Mouse (Mus musculus) liver, embryonic 14.5 days (tissue): ENCODE measurements around the gene Gpr12. TPM values are rescaled to one million over a fixed set of nuclear protein-coding genes. Genes with fewer than 3 reads are reported as not detected.
A peak's percentile ranks its signal among the peaks of the same experiment; 100 is the strongest.

Experiments used
- ATAC-seq: fragments of 200-750 bp; cut with Nextera tagmentation; 2 replicates; pipeline ENCODE4 v1.8.0; 2017; ENCODE audit warnings: moderate number of reproducible peaks, mild to moderate bottlenecking, moderate library complexity; ENCODE audit not compliant: insufficient read depth
- DNase-seq, 3 experiments: peaks; one replicate each; pipeline ENCODE4 v3.0.0-alpha.2; 2012 to 2013; ENCODE audit warnings: low read depth in 3 of 3, low spot score in 3 of 3
- H3K27ac ChIP-seq: fragments of 300-500 bp; sonication (generic); 2 replicates; pipeline ENCODE4 v1.5.1; 2014; ENCODE audit warnings: moderate library complexity, mild to moderate bottlenecking, control low read depth, inconsistent platforms
- H3K27me3 ChIP-seq: fragments of 300-500 bp; sonication (generic); 2 replicates; pipeline ENCODE4 v1.6.1; 2014; ENCODE audit warnings: mild to moderate bottlenecking, low read length, moderate library complexity; ENCODE audit not compliant: control insufficient read depth, insufficient read depth
- H3K36me3 ChIP-seq: fragments of 300-500 bp; sonication (generic); replicated peaks from 2 replicates; pipeline ENCODE4 v1.6.1; 2014; ENCODE audit warnings: low read depth; ENCODE audit not compliant: control insufficient read depth, insufficient read depth
- H3K4me1 ChIP-seq, 2 experiments: fragments of 200-500 bp in 1 of 2; fragments of 300-500 bp in 1 of 2; sonication (generic) in 1 of 2; replicated peaks; 2 replicates each; pipeline ENCODE4 v1.6.1; 2012 to 2014; ENCODE audit warnings: antibody characterized with exemption in 1 of 2, inconsistent platforms in 1 of 2, low read length in 1 of 2; ENCODE audit not compliant: control insufficient read depth in 2 of 2, insufficient read depth in 2 of 2
- H3K4me2 ChIP-seq: fragments of 300-500 bp; sonication (generic); 2 replicates; pipeline ENCODE4 v1.6.1; 2014; ENCODE audit warnings: low read depth, mild to moderate bottlenecking, control low read depth, moderate library complexity
- H3K4me3 ChIP-seq, 2 experiments: fragments of 200-500 bp in 1 of 2; fragments of 300-500 bp in 1 of 2; sonication (generic) in 1 of 2; 2 replicates each; pipeline ENCODE4 v1.5.1; 2012 to 2014; ENCODE audit warnings: low read depth in 2 of 2, low read length in 2 of 2, mild to moderate bottlenecking in 2 of 2, control low read depth in 1 of 2, inconsistent platforms in 1 of 2, moderate library complexity in 1 of 2; ENCODE audit not compliant: insufficient read depth in 1 of 2
- H3K9ac ChIP-seq: fragments of 300-500 bp; sonication (generic); replicated peaks from 2 replicates; pipeline ENCODE4 v1.6.1; 2014; ENCODE audit warnings: mild to moderate bottlenecking, control low read depth, moderate library complexity
- H3K9me3 ChIP-seq: fragments of 300-500 bp; sonication (generic); 2 replicates; pipeline ENCODE4 v1.6.1; 2016; ENCODE audit warnings: low read length, mixed read lengths; ENCODE audit not compliant: control insufficient read depth
- CTCF ChIP-seq: IDR thresholded peaks from 2 replicates; pipeline ENCODE4 v1.5.1; 2016; ENCODE audit warnings: antibody characterized with exemption, low read depth, control low read depth
- EP300 ChIP-seq: IDR thresholded peaks from 2 replicates; pipeline ENCODE4 v1.6.1; 2016; ENCODE audit warnings: antibody characterized with exemption, low read depth
- WGBS: fragments of 180-500 bp; shearing (Covaris S2); extraction: QIAGEN DNeasy Blood & Tissue Kit; methylation state at CpG from one replicate; pipeline ENCODE4 v1.1.7; 2014; ENCODE audit not compliant: insufficient replicate concordance; 5-methylcytosine and 5-hydroxymethylcytosine counted together
- polyA plus RNA-seq, 2 experiments: library from polyadenylated mRNA; depleted of rRNA in 1 of 2; stranded (reverse) in 1 of 2; unstranded in 1 of 2; fragments of >200 nt; fragmentation: Nextera tagmentation in 1 of 2; extraction: Ambion mirVana in 1 of 2; gene quantifications; 2 replicates each; pipeline versions ENCODE4 v1.2.1 to v1.2.3; 2012 to 2014

The Gpr12 gene
- polyA plus RNA-seq (2012; rRNA removed) (0.99 and 1.6 TPM in 2 replicates), polyA plus RNA-seq (2014; fragmentation: Nextera tagmentation; extraction: Ambion mirVana) (0.05 and 0.23 TPM in 2 replicates)

DNA sequence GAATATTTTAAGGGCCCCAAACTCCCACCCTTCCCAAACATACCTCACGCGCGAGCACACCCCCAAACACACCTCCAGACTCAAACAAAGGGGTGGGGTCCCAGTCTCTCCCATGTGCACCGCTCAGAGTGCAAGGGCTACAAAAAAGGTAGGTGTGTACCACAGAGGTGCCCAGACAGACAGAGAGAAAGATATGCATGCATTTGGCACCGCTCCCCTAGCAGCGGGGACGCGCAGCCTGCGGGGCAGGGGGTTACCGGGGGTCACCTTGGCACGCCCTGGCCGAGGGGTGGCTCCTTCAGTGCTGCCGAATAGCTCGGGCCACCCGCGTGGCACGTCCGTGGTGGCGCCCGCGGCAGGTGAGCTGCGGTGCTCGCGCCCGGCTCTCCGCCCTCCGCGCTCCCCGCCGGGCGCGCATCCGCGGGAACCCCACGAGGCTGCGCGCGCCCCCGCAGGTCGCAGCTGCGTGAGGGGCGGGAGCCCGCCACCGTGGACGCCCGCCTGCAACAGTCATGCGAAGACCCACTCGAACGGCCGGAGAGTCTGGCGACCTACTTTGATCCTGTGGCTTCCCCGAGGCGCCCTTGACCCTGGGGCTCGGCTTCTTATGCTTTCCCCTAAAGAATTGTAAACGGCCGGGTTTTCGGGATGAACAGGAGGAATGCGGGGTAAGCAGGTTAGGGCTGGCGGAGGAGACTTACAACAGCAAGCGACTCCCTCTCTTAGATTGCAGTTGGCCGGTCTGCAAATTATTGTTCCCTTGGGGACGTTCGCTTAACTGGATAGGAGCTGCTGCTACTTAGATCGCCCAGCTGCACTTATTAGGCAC, at the start of gene Gpr12:
TSS of gene Gpr12 (minus strand) at position 762 of the 829 bp plus-strand sequence.
- ATAC-seq, result no peak
- no peak for DNase-seq
- WGBS, result 2% methylated on average over 64 of the region's 64 CpGs
- H3K4me3 ChIP-seq, result peak within 1 kb of the TSS; percentile 23 to 34; a peak in 3 of 4 replicates
- peak within 1 kb of the TSS; percentile 51 for H3K4me2 ChIP-seq
- no peaks in the 10 kb centered on the region for H3K4me1 ChIP-seq
- no peak within 1 kb of the TSS for H3K9ac ChIP-seq
- peaks cover 18% of the 10 kb centered on the region for H3K27me3 ChIP-seq
- TF ChIP-seq CTCF, result no peak
- no peak for TF ChIP-seq EP300
- H3K9me3 ChIP-seq, result no peaks in the 10 kb centered on the region
- H3K27ac ChIP-seq, result no peak within 1 kb of the TSS
- no peaks in the 10 kb centered on the region for H3K36me3 ChIP-seq

DNA sequence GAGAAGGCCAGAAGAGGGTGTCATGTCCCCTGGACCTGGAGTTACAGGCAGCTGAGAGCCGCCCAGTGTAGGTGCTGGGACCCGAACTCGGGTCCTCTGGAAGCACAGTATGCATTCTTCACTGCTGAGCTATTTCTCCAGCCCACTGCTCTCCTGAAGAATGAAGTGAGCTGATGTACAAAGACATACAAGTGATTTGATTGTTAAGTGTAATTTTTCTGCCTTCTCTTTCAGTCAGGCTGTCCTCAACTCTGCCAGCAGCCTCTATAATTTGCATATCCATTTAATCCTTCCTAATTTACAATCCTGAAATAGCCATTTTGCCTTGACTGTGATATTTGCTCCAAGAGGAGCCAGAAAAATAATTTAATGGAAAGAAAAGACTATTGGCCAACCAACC, 46.6 kb upstream of the Gpr12 start:
- Histone ChIP-seq H3K9ac (no peak overlapping the region), H3K4me2 (no peak overlapping the region), H3K27ac (no peak overlapping the region), H3K4me3 (no peak overlapping the region), H3K36me3 (no peaks in the 10 kb centered on the region), H3K4me1 (no peaks in the 10 kb centered on the region), H3K9me3 (no peaks in the 10 kb centered on the region), H3K27me3 (no peaks in the 10 kb centered on the region)
- DNase-seq (no peak), ATAC-seq (no peak)
- 59% methylated on average over 3 of the region's 3 CpGs for WGBS
- TF ChIP-seq CTCF (no peak), EP300 (no peak)

DNA sequence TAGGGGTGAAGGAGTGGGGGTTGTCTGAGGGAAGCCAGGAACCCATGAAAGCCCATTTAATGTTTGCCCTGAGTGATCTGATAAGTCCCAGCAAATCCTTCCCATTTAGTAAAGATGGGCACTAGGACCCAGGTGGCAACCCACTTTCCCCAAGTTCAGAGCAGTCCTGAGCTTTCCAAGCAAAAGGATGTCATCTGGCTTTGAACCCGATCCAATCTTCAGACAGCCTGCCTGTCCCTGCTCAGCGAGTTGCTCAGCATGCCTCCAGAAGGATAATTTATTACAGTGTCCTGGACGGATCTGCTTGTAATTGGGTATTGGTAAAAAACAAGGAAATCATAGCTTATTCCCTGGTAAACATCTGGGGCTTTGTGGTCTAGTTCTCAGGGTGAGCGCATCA, 45.9 kb upstream of the Gpr12 start:
- TF ChIP-seq EP300 (no peak), CTCF (no peak)
- ATAC-seq, result no peak
- H3K36me3 ChIP-seq, result no peaks in the 10 kb centered on the region
- no peak for DNase-seq
- no peaks in the 10 kb centered on the region for H3K27me3 ChIP-seq
- no peak overlapping the region for H3K4me3 ChIP-seq
- no peaks in the 10 kb centered on the region for H3K4me1 ChIP-seq
- no peaks in the 10 kb centered on the region for H3K9me3 ChIP-seq
- H3K4me2 ChIP-seq, result no peak overlapping the region
- 42% methylated on average over 4 of the region's 4 CpGs for WGBS
- H3K9ac ChIP-seq, result no peak overlapping the region
- H3K27ac ChIP-seq, result no peak overlapping the region

DNA sequence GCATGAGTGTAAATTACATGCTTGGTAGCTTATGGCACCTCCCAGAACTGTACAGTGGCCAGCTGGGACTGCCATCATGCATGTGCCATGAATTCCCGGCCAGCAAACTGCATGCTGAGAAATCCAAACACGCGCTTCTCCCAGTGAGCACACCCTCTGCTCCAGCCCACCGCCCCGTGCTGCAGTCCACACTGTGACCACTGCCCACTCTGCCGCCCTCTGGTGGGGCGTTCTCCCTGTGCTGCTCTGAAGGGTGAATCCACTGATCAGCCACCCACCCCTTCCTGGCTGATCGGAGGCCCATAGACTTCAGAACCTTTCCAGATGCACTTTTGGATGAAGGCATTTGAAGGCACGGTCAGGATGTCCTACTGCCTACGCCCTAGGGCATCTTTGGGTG, 44.6 kb upstream of the Gpr12 start:
- Histone ChIP-seq H3K9ac (no peak overlapping the region), H3K4me1 (no peaks in the 10 kb centered on the region), H3K27ac (no peak overlapping the region), H3K27me3 (no peaks in the 10 kb centered on the region), H3K9me3 (no peaks in the 10 kb centered on the region), H3K4me2 (no peak overlapping the region), H3K4me3 (no peak overlapping the region), H3K36me3 (no peaks in the 10 kb centered on the region)
- no peak for TF ChIP-seq EP300
- peak; percentile 32 for TF ChIP-seq CTCF
- ATAC-seq (no peak), DNase-seq (no peak)
- WGBS, result 65% methylated on average over 10 of the region's 10 CpGs

DNA sequence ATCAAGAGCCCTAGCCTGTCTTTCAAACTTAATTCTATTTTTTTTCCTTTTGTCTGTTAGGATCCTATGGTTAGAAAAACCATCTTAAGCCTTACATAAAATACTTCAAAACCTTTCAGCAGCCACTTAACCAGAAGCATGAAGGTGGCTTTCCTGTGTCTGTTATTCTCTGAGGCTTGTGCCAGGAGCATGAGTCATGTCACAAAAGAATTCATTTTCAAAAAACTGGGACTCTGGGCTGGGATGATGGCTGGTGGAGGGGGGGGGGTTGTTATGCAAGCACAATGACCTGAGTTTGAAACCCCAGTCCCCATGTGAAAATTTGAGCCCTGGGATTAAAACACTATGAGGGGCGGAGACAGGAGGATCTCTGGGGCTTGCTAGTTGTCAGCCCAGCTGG, 43.8 kb upstream of the Gpr12 start:
- WGBS, result 54% methylated on average over 1 of the region's 1 CpGs
- H3K4me3 ChIP-seq, result no peak overlapping the region
- ATAC-seq, result no peak
- no peaks in the 10 kb centered on the region for H3K9me3 ChIP-seq
- H3K4me2 ChIP-seq, result no peak overlapping the region
- H3K4me1 ChIP-seq, result no peaks in the 10 kb centered on the region
- no peak overlapping the region for H3K9ac ChIP-seq
- H3K36me3 ChIP-seq, result no peaks in the 10 kb centered on the region
- no peaks in the 10 kb centered on the region for H3K27me3 ChIP-seq
- no peak for DNase-seq
- no peak overlapping the region for H3K27ac ChIP-seq
- TF ChIP-seq CTCF (no peak), EP300 (no peak)
